Mouse (Mus musculus): ENCODE results near the gene Zfp628. TPM values are rescaled to one million over a fixed set of nuclear protein-coding genes. Genes with fewer than 3 reads are reported as not detected.
"Not testable (repeated sequence)": the region's sequence is repeated elsewhere in the genome, so short reads cannot be mapped to it uniquely, and the experiment has no call there.

The Zfp628 gene
- 10 to 100 TPM; 13.0 to 15.3 (median 13.9) TPM for total RNA-seq (2022)

- DNase-seq (ENCODE audit: low spot score in 2 of 2), result peak; percentile 88 to 93
Observed at GRCm38 (mm10) chr7:4915007-4915665, at the start of gene Zfp628. Gene Zfp628, plus strand, starts transcription at chr7:4915217.

DNA sequence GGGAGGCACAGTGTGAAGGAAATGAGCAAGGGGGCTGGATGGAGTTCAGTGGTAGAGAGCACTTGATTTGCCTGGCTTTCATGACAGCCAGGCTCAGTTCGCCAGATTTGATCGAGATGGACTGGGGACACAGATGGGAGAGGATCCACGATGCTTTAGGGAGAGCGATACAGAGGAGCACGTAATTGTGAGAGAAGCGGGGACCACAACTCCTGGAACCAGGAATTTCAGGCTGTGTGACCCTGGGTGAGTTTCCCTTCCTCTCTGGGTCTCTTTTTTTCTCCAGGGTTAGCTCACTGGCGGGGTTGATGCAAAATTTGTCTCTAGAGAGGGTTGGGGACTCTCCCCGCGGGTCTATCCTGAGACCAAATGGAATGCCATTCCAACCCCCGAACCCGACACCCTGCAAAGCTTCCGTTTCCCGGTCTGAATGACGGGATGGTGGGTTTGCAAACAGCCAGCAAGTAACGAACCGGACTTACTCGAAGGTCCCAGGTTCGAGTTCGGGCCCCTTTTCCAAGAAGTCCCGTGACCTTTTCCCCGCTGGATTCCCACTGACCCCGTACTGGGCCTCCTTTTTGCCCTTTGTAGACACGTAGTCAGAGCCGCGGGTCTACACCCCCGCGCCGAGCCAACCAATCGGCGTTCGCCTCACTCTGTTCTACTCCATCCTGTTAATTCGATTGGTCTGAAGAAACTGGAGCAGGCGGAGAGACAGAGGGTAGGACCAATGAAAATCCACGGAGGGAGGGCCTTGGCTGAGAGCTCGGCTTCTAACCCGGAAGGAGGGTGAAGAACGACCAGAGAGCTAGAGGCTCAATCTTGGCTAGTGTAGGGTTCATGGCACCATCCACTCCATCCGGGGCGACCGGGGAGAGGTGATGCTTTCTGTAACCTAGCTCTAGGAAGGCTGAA lies 49.2 kb upstream of the Zfp628 start:
- peak; percentile 95 to 97 for DNase-seq (ENCODE audit: low spot score in 2 of 2)

- DNase-seq (ENCODE audit: low spot score in 2 of 2), result no peak
Observed at GRCm38 (mm10) chr7:4866631-4867180, 48.3 kb upstream of the Zfp628 start.

GRCm38 (mm10) chr7:4870133-4870532 lies 44.9 kb upstream of the Zfp628 start, which contains the start of gene Isoc2b:
Gene Isoc2b, minus strand, starts transcription at chr7:4870258.
- no peak for DNase-seq (ENCODE audit: low spot score in 2 of 2)

DNA sequence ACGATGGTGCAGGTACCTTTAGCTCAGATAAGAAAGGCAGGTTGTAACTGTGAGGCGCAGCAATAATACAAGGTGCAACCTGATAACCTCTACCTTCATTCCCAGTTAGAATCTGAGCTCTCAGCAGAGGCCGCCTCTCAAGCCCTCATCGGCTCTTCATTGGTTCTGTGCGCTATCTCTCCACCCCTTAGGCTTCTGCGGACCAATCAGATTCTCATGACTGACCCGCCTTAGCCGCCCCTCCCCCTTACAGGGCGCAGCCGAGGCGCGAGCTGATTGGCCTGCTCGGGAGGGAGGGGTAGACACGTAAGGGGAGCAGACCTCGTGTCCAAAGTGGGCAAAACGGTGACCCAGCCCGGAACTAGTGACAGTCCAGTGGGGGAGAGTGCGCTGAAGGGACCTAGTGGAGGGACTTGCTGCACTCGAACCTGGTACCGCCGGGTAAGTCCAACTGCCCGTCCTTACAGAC lies 38.2 kb upstream of the Zfp628 start, which contains the start of gene Isoc2a:
Gene Isoc2a (plus strand): TSS at position 401 of the 469 bp plus-strand sequence.
- DNase-seq (ENCODE audit: low spot score in 2 of 2), result peak; percentile 84 to 90

DNA sequence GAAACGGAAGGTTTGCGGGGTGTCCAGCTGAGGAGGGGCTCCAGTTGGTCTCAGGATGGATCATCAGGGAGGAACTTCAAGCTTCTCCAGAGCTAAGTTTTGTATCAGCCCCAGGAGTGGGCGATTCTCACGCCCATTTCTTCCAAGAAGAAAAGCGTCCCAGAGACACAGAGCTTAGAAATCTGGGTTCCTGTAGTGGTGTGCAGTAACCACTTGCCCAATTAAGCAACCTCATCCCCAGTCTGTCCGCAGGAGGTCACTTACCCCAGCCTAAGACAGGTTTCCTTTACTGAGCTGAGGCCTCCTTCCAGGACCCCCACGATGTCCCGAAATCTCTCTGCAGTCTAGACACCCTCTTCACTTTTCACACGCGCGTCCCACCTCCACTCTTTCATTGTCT lies 37.8 kb upstream of the Zfp628 start:
- no peak for DNase-seq (ENCODE audit: low spot score in 2 of 2)

DNA sequence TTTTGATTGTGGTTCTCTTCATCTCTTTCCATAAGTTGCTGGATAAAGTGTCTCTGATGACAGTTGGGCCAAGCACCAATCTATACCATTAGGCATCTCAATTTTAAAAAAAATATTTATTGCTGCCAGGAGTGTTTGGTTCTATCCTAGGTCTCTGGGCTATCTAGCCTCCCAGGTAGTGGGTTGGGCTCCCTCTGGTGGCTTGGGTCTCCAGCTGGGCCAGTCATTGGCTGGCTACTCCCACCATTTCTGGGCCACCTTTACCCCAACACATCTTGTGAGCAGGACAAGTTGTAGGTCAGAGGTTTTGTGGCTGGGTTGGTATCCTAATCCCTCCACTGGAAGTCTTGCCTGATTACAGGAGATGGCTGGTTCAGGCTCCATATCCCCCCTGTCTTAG lies 36.8 kb upstream of the Zfp628 start:
- no peak for DNase-seq (ENCODE audit: low spot score in 2 of 2)

DNA sequence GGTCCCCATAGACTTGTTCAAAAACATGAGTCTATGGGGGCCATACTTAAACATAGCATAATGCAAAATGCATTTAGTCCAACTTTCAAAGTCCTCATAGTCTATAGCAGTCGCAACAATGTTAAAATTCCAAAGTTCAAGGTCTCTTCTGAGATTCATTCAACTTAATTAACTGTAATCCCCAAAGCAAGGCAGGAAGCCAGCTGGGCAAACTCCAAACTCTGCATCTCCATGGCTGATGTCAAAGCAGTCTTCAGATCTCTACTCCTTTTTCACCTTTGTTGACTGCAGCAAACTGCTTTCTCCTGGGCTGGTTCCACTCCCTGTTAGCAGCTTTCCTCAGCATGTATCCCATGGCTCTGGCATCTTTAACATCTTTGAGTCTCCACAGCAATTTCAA lies 36.0 kb upstream of the Zfp628 start:
- DNase-seq (ENCODE audit: low spot score in 2 of 2), result not testable (repeated sequence)

- DNase-seq (ENCODE audit: low spot score in 2 of 2), result no peak
Observed at GRCm38 (mm10) chr7:4886680-4887079, 28.3 kb upstream of the Zfp628 start.

DNA sequence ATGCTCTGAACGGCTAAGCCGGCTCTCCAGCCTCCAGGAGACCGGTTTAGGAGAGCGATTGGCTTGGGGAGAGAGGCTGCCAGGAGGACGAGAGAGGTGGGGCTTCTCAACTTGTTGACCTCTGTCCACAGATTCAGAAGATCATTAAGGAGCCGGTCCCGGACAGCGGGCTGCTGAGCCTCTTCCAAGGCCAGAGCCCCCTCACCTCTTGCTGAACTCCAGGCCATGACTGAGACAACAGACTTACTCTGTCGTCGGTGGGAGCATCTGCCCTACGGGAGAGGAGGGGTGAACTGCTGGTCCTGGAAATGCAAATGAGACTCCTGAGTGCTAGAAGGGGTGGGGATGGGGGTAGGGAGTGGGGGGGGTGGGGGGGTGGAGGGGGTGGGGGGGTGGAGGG lies 19.8 kb upstream of the Zfp628 start:
- DNase-seq (ENCODE audit: low spot score in 2 of 2), result no peak

DNA sequence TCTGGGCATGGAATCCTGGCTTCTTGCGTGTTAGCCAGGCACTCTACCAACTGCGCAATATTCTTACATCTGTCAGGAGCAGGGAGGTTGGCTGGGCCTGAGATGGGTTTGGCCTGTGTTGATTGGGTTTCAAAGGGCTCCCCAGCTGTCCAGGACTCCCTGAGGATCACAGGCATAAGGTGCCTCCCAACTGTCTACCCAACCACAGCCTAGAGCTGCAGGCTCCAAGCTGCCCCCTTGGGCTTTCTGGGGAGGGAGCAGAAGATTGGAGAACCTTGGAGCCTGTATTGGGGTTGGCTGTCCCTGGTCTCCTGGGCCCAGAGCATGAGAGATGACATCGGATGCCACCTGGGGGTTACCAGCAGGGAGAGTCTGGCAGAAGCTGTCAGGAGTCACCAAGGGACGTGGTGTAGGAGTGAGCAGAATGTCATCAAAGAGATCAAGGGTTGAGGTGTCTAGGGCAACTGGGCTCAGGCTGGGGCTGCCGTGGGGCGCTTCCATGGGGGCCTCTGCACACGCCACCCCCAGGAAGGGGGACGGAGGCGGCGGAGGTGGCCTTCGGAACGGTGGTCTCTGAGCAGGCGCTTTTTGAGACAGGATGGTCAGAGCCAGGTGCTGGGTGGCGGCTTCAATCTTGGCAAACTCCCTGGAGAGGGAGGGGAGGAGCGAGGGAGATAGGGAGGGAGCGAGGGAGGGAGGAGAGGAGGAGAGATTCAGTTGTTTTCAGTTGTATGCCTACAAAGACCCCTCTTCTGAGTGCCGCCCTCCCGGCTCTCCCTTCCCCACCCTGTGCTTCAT lies 16.0 kb upstream of the Zfp628 start:
- DNase-seq (ENCODE audit: low spot score in 2 of 2), result no peak

GRCm38 (mm10) chr7:4899649-4900522 lies 15.1 kb upstream of the Zfp628 start:
- DNase-seq (ENCODE audit: low spot score in 2 of 2), result no peak

- no peak for DNase-seq (ENCODE audit: low spot score in 2 of 2)
Observed at GRCm38 (mm10) chr7:4900523-4900851, 14.5 kb upstream of the Zfp628 start.

DNA sequence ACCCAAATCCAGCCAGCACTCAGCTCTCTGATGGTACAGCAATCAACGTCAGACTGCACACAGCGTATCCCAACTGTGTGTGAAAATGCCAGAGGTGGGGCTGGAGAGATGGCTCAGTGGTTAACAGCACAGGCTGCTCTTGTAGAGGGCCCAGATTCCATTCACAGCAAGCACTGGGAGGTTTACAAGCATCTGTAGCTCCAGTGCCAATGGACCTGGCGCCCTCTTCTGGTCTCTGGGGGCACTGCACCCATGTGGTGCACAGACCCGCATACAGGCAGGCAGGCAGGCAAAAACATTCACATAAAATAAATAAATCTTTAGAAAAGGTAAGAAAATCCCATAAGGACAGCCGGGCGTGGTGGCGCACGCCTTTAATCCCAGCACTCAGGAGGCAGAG lies 13.8 kb upstream of the Zfp628 start:
- no peak for DNase-seq (ENCODE audit: low spot score in 2 of 2)

DNA sequence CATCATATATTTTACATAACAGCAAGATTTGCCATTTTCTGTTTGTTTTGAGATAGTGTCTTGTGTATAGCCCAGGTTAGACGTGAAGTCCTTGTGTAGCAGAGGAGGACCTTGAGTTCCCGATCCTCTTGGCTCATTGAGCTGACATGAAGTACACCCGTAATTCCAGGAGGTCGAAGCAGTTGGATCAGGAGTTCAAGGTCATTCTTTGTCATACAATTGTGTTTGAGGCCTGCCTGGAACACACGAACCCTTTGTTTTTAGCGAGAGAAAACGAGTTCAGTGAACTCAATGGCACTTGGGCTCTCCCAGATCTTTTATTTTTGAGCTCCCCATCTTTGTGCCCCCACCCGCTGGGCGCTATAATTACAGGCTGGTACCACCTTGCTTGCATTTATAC lies 12.6 kb upstream of the Zfp628 start:
- DNase-seq (ENCODE audit: low spot score in 2 of 2), result no peak

GRCm38 (mm10) chr7:4906466-4906950 lies 8.5 kb upstream of the Zfp628 start, which contains the start of gene Gm36210:
Gene Gm36210, minus strand, starts transcription at chr7:4906516.
- no peak for DNase-seq (ENCODE audit: low spot score in 2 of 2)

GRCm38 (mm10) chr7:4911561-4911960 lies 3.5 kb upstream of the Zfp628 start:
- no peak for DNase-seq (ENCODE audit: low spot score in 2 of 2)

- DNase-seq (ENCODE audit: low spot score in 2 of 2), result no peak
Observed at GRCm38 (mm10) chr7:4912248-4912647, 2.8 kb upstream of the Zfp628 start.

- DNase-seq (ENCODE audit: low spot score in 2 of 2), result peak in 1 of 2 experiments; percentile 42
Observed at GRCm38 (mm10) chr7:4915669-4916416, 826 bp downstream of the Zfp628 start.

Measured in layer of hippocampus, adult 8-10 months (tissue).